Mouse (Mus musculus) MEL-GATA-1-ER (cell line): ENCODE measurements around the gene Ralbp1.

Experiments used
- DNase-seq: peaks from one replicate; pipeline ENCODE4 v3.0.0-alpha.2; 2012; ENCODE audit warnings: low read depth; ENCODE audit errors: extremely low read depth

The Ralbp1 gene

GRCm38 (mm10) chr17:65885697-65886529 is at the start of gene Ralbp1:
Gene Ralbp1, minus strand, starts transcription at chr17:65885798.
- DNase-seq, result peak; percentile 88

- DNase-seq, result no peak
These were observed 48.1 kb upstream of the Ralbp1 start for GRCm38 (mm10) chr17:65933741-65934140.

GRCm38 (mm10) chr17:65931525-65931924 is 45.9 kb upstream of the Ralbp1 start:
- DNase-seq, result no peak

- DNase-seq, result no peak
These were observed 45.4 kb upstream of the Ralbp1 start for GRCm38 (mm10) chr17:65930960-65931359.

- DNase-seq, result no peak
These were observed 44.7 kb upstream of the Ralbp1 start for GRCm38 (mm10) chr17:65930158-65930826.

- no peak for DNase-seq
These were observed 43.9 kb upstream of the Ralbp1 start for GRCm38 (mm10) chr17:65929319-65929978.

GRCm38 (mm10) chr17:65927077-65927476 is 41.5 kb upstream of the Ralbp1 start:
- DNase-seq, result no peak

- no peak for DNase-seq
These were observed 38.6 kb upstream of the Ralbp1 start for GRCm38 (mm10) chr17:65924218-65924617.

- DNase-seq, result peak; percentile 60
These were observed 36.4 kb upstream of the Ralbp1 start for GRCm38 (mm10) chr17:65921975-65922374.

- DNase-seq, result peak; percentile 51
These were observed 33.6 kb upstream of the Ralbp1 start for GRCm38 (mm10) chr17:65919235-65919634.

GRCm38 (mm10) chr17:65916135-65916668 is 30.6 kb upstream of the Ralbp1 start:
- no peak for DNase-seq

GRCm38 (mm10) chr17:65914083-65914482 is 28.5 kb upstream of the Ralbp1 start:
- no peak for DNase-seq

- DNase-seq, result no peak
These were observed 26.6 kb upstream of the Ralbp1 start for GRCm38 (mm10) chr17:65912202-65912601.

- no peak for DNase-seq
These were observed 25.9 kb upstream of the Ralbp1 start for GRCm38 (mm10) chr17:65911285-65912069.

- DNase-seq, result no peak
These were observed 22.7 kb upstream of the Ralbp1 start for GRCm38 (mm10) chr17:65908270-65908669.

- no peak for DNase-seq
These were observed 21.4 kb upstream of the Ralbp1 start for GRCm38 (mm10) chr17:65906895-65907401.

GRCm38 (mm10) chr17:65906313-65906894 is 20.8 kb upstream of the Ralbp1 start:
- no peak for DNase-seq

GRCm38 (mm10) chr17:65905241-65905640 is 19.6 kb upstream of the Ralbp1 start:
- DNase-seq, result no peak

- DNase-seq, result no peak
These were observed 18.2 kb upstream of the Ralbp1 start for GRCm38 (mm10) chr17:65903826-65904225.

- DNase-seq, result no peak
These were observed 17.4 kb upstream of the Ralbp1 start for GRCm38 (mm10) chr17:65903011-65903410.
